ENCODE assay signal across 8 mouse cellular contexts in genomic region chr1:36744268-36744944, GRCm38 (mm10). TPM values are rescaled to one million over a fixed set of nuclear protein-coding genes. Genes with fewer than 3 reads are reported as not detected.
DNase-seq lines count a peak whose midpoint lies in the region; ATAC-seq and TF ChIP-seq lines count a peak whose summit lies in the region.

No protein-coding gene starts in this region.

- no peaks in the 10 kb centered on the region for H3K9me3 ChIP-seq in intestine, embryonic 15.5 days

- H3K4me3 ChIP-seq in cortical plate, adult 2 months (ENCODE audit: insufficient read depth, low read length) = peak overlapping the region; percentile 20
- H3K4me3 ChIP-seq in intestine, embryonic 15.5 days (replicated peaks) = peak overlapping the region; percentile 22

- H3K9ac ChIP-seq in intestine, embryonic 15.5 days = no peak overlapping the region; the same call in 1 of the 2 replicates

- WGBS in intestine, embryonic 15.5 days = 24% methylated on average over 17 of the region's 17 CpGs

- H3K4me1 ChIP-seq in cortical plate, adult 2 months (ENCODE audit: control insufficient read depth, insufficient read depth, low read length) = peaks cover 2% of the 10 kb centered on the region; the same call in 1 of the 2 replicates
- 0 out of 2 replicates have a peak, but pooled peaks cover 3% of the 10 kb centered on the region for H3K4me1 ChIP-seq in intestine, embryonic 15.5 days (replicated peaks)

- DNase-seq in adrenal gland, adult 18-20 months (ENCODE audit: low spot score in 2 of 2) = peak; percentile 56 to 66
- peak; percentile 41 for DNase-seq in gastrocnemius, postnatal 14 days
- peak; percentile 70 to 73 for DNase-seq in left cerebral cortex, postnatal 10 days (ENCODE audit: extremely low spot score in 1 of 2, low spot score in 2 of 2)
- DNase-seq in right cerebral cortex, postnatal 14 days = peak; percentile 70
- peak; percentile 35 for DNase-seq in yolk sac, embryonic 10.5 days (ENCODE audit: low spot score)

- intact Hi-C loops in gastrocnemius, postnatal 14 days (cut with DNase I; ENCODE audit: low total_unique reads) = no loop called here
- intact Hi-C loops in left cerebral cortex, postnatal 10 days (cut with DNase I) = no loop called here

- peak; percentile 83 for TF ChIP-seq CTCF in cortical plate, adult 2 months (IDR thresholded peaks at IDR 0.05; ENCODE audit: extremely low read depth, insufficient read depth, low read length)

- peak; percentile 47; the same call in 1 of the 2 replicates for ATAC-seq in intestine, embryonic 15.5 days
- ATAC-seq in megakaryocyte progenitor cell, adult 5-6 weeks (replicated peaks; ENCODE audit: poor library complexity) = peak; percentile 88

- peak overlapping the region; percentile 49 for H3K4me2 ChIP-seq in intestine, embryonic 15.5 days (replicated peaks)

- H3K27me3 ChIP-seq in intestine, embryonic 15.5 days (replicated peaks) = 0 out of 2 replicates have a peak, but pooled peaks cover 5% of the 10 kb centered on the region

- peak; percentile 62; the same call in 1 of the 2 replicates for TF ChIP-seq POLR2A in cortical plate, adult 2 months (IDR thresholded peaks at IDR 0.05; ENCODE audit: extremely low read depth, insufficient read depth, low read length)

- H3K27ac ChIP-seq in cortical plate, adult 2 months (ENCODE audit: insufficient read depth, low read length) = no peak overlapping the region; the same call in 1 of the 2 replicates
- H3K27ac ChIP-seq in intestine, embryonic 15.5 days = no peak overlapping the region

- no peaks in the 10 kb centered on the region for H3K36me3 ChIP-seq in intestine, embryonic 15.5 days

RNA-seq across cellular contexts. Expression of gene Zap70, which starts 17.2 kb away (rescaled TPM):
- total RNA-seq in adrenal gland, adult 18-20 months (2021) = under 1 TPM; 0.66 to 0.77 TPM
- 2.0 and 2.2 TPM in 2 replicates for polyA plus RNA-seq in cortical plate, adult 2 months (2012; rRNA removed)
- under 1 TPM in 1 of 2 experiments, not detected in 1; 0.39 TPM for total RNA-seq in gastrocnemius, postnatal 14 days (2021)
- polyA plus RNA-seq in intestine, embryonic 15.5 days (2015; fragmentation: Nextera tagmentation; extraction: Ambion mirVana) = 0.48 and 0.52 TPM in 2 replicates
- 1 to 10 TPM; 2.3 TPM for total RNA-seq in left cerebral cortex, postnatal 10 days (2021)
- total RNA-seq in megakaryocyte progenitor cell, adult 5-6 weeks (2015) = 0.10 and 0.37 TPM in 2 replicates
- not detected in 2 replicates for total RNA-seq in megakaryocyte progenitor cell, adult 5-6 weeks (2017)

RNA-seq across cellular contexts. Expression of gene Actr1b, which starts 30.2 kb away (rescaled TPM):
- total RNA-seq in adrenal gland, adult 18-20 months (2021) = 100 to 1,000 TPM; 113 to 143 TPM
- polyA plus RNA-seq in cortical plate, adult 2 months (2012; rRNA removed) = 479 and 532 TPM in 2 replicates
- total RNA-seq in gastrocnemius, postnatal 14 days (2021) = 100 to 1,000 TPM; 142 to 143 TPM
- polyA plus RNA-seq in intestine, embryonic 15.5 days (2015; fragmentation: Nextera tagmentation; extraction: Ambion mirVana) = 90.3 and 92.0 TPM in 2 replicates
- 100 to 1,000 TPM; 202 to 213 TPM for total RNA-seq in left cerebral cortex, postnatal 10 days (2021)
- total RNA-seq in megakaryocyte progenitor cell, adult 5-6 weeks (2015) = 21.5 and 22.7 TPM in 2 replicates
- total RNA-seq in megakaryocyte progenitor cell, adult 5-6 weeks (2017) = 55.0 TPM in 2 replicates

RNA-seq across cellular contexts. Expression of gene 4933424G06Rik, which starts 34.5 kb away (rescaled TPM):
- total RNA-seq in adrenal gland, adult 18-20 months (2021) = not detected
- 0.15 and 0.62 TPM in 2 replicates for polyA plus RNA-seq in cortical plate, adult 2 months (2012; rRNA removed)
- total RNA-seq in gastrocnemius, postnatal 14 days (2021) = under 1 TPM; 0.37 to 0.38 TPM
- polyA plus RNA-seq in intestine, embryonic 15.5 days (2015; fragmentation: Nextera tagmentation; extraction: Ambion mirVana) = 0.34 TPM in 1 of 2 replicates, not detected in the other
- total RNA-seq in left cerebral cortex, postnatal 10 days (2021) = under 1 TPM; 0.71 to 0.81 TPM
- total RNA-seq in megakaryocyte progenitor cell, adult 5-6 weeks (2015) = not detected in 2 replicates
- total RNA-seq in megakaryocyte progenitor cell, adult 5-6 weeks (2017) = not detected in 2 replicates

RNA-seq across cellular contexts. Expression of gene Cox5b, which starts 53.2 kb away (rescaled TPM):
- total RNA-seq in adrenal gland, adult 18-20 months (2021) = 1,000 to 10,000 TPM in 1 of 2 experiments, 100 to 1,000 TPM in 1; 940 to 1,277 TPM
- 654 and 745 TPM in 2 replicates for polyA plus RNA-seq in cortical plate, adult 2 months (2012; rRNA removed)
- total RNA-seq in gastrocnemius, postnatal 14 days (2021) = 1,000 to 10,000 TPM; 1,379 to 1,478 TPM
- polyA plus RNA-seq in intestine, embryonic 15.5 days (2015; fragmentation: Nextera tagmentation; extraction: Ambion mirVana) = 832 and 903 TPM in 2 replicates
- 100 to 1,000 TPM; 610 to 632 TPM for total RNA-seq in left cerebral cortex, postnatal 10 days (2021)
- 534 and 624 TPM in 2 replicates for total RNA-seq in megakaryocyte progenitor cell, adult 5-6 weeks (2015)
- total RNA-seq in megakaryocyte progenitor cell, adult 5-6 weeks (2017) = 550 and 674 TPM in 2 replicates
